Mouse (Mus musculus): ENCODE measurements around the gene Ncam2. TPM values are rescaled to one million over a fixed set of nuclear protein-coding genes. Genes with fewer than 3 reads are reported as not detected.
A peak's percentile ranks its signal among the peaks of the same experiment; 100 is the strongest.

The Ncam2 gene
- total RNA-seq, 1 experiment: 0.13 TPM

GRCm38 (mm10) chr16:81223841-81224240, 23.3 kb downstream of the Ncam2 start:
- no peaks in the 10 kb centered on the region for H3K36me3 ChIP-seq (ENCODE audit: control insufficient read depth, insufficient read depth, low read length, poor library complexity, severe bottlenecking)
- in situ Hi-C loops (cut with MboI; ENCODE audit: low sequenced_read_pairs in 2 of 2, unreplicated experiment in 2 of 2): no loop called here
- H3K9ac ChIP-seq (ENCODE audit: insufficient read depth, low read depth, low read length, poor library complexity, severe bottlenecking): no peak overlapping the region
- DNase-seq (ENCODE audit: low read depth, low spot score): no peak
- H3K4me1 ChIP-seq (ENCODE audit: control insufficient read depth in 2 of 2, insufficient read depth in 2 of 2, low read length in 2 of 2, poor library complexity in 1 of 2): no peaks in the 10 kb centered on the region
- H3K4me3 ChIP-seq (ENCODE audit: insufficient read depth in 1 of 2, low read depth in 1 of 2, low read length in 2 of 2, poor library complexity in 1 of 2, severe bottlenecking in 1 of 2): no peak overlapping the region
- H3K9me3 ChIP-seq (ENCODE audit: control insufficient read depth, insufficient read depth, low read depth, low read length): no peaks in the 10 kb centered on the region
- H3K27ac ChIP-seq (ENCODE audit: insufficient read depth, low read depth, low read length, poor library complexity, severe bottlenecking): no peak overlapping the region
- TF ChIP-seq CHD2 (IDR thresholded peaks at IDR 0.05; ENCODE audit: low read depth, low read length) (no peak), ZC3H11A (IDR thresholded peaks at IDR 0.05; ENCODE audit: borderline replicate concordance, low read depth, low read length) (no peak), ZNF384 (IDR thresholded peaks at IDR 0.05; ENCODE audit: low read depth, low read length) (peak; percentile 86)

GRCm38 (mm10) chr16:81224253-81224652, 23.8 kb downstream of the Ncam2 start:
- Histone ChIP-seq H3K4me1 (ENCODE audit: control insufficient read depth in 2 of 2, insufficient read depth in 2 of 2, low read length in 2 of 2, poor library complexity in 1 of 2) (no peaks in the 10 kb centered on the region), H3K36me3 (ENCODE audit: control insufficient read depth, insufficient read depth, low read length, poor library complexity, severe bottlenecking) (no peaks in the 10 kb centered on the region), H3K27ac (ENCODE audit: insufficient read depth, low read depth, low read length, poor library complexity, severe bottlenecking) (no peak overlapping the region), H3K9me3 (ENCODE audit: control insufficient read depth, insufficient read depth, low read depth, low read length) (no peaks in the 10 kb centered on the region), H3K4me3 (ENCODE audit: insufficient read depth in 1 of 2, low read depth in 1 of 2, low read length in 2 of 2, poor library complexity in 1 of 2, severe bottlenecking in 1 of 2) (no peak overlapping the region), H3K9ac (ENCODE audit: insufficient read depth, low read depth, low read length, poor library complexity, severe bottlenecking) (no peak overlapping the region)
- in situ Hi-C loops (cut with MboI; ENCODE audit: low sequenced_read_pairs in 2 of 2, unreplicated experiment in 2 of 2): no loop called here
- no peak for DNase-seq (ENCODE audit: low read depth, low spot score)
- TF ChIP-seq CHD2 (IDR thresholded peaks at IDR 0.05; ENCODE audit: low read depth, low read length) (no peak), HCFC1 (IDR thresholded peaks at IDR 0.05; ENCODE audit: borderline replicate concordance, insufficient read depth, low read length) (no peak)

- no peaks in the 10 kb centered on the region for H3K36me3 ChIP-seq (ENCODE audit: control insufficient read depth, insufficient read depth, low read length, poor library complexity, severe bottlenecking)
- no peak for TF ChIP-seq CHD2 (IDR thresholded peaks at IDR 0.05; ENCODE audit: low read depth, low read length)
- no peak for TF ChIP-seq MAFK (IDR thresholded peaks at IDR 0.05; ENCODE audit: insufficient read depth, low read depth, low read length)
- no peak for TF ChIP-seq ZNF384 (IDR thresholded peaks at IDR 0.05; ENCODE audit: low read depth, low read length)
- TF ChIP-seq HCFC1 (IDR thresholded peaks at IDR 0.05; ENCODE audit: borderline replicate concordance, insufficient read depth, low read length): no peak
- TF ChIP-seq ZC3H11A (IDR thresholded peaks at IDR 0.05; ENCODE audit: borderline replicate concordance, low read depth, low read length): no peak
- H3K4me1 ChIP-seq (ENCODE audit: control insufficient read depth in 2 of 2, insufficient read depth in 2 of 2, low read length in 2 of 2, poor library complexity in 1 of 2): no peaks in the 10 kb centered on the region
- no peak for DNase-seq (ENCODE audit: low read depth, low spot score)
- no peak overlapping the region for H3K4me3 ChIP-seq (ENCODE audit: insufficient read depth in 1 of 2, low read depth in 1 of 2, low read length in 2 of 2, poor library complexity in 1 of 2, severe bottlenecking in 1 of 2)
- no peaks in the 10 kb centered on the region for H3K9me3 ChIP-seq (ENCODE audit: control insufficient read depth, insufficient read depth, low read depth, low read length)
- H3K9ac ChIP-seq (ENCODE audit: insufficient read depth, low read depth, low read length, poor library complexity, severe bottlenecking): no peak overlapping the region
- H3K27ac ChIP-seq (ENCODE audit: insufficient read depth, low read depth, low read length, poor library complexity, severe bottlenecking): no peak overlapping the region
- in situ Hi-C loops (cut with MboI; ENCODE audit: low sequenced_read_pairs in 2 of 2, unreplicated experiment in 2 of 2): no loop called here
Measured at GRCm38 (mm10) chr16:81254875-81255274, 54.4 kb downstream of the Ncam2 start.

- H3K9ac ChIP-seq (ENCODE audit: insufficient read depth, low read depth, low read length, poor library complexity, severe bottlenecking): no peak overlapping the region
- no peak overlapping the region for H3K27ac ChIP-seq (ENCODE audit: insufficient read depth, low read depth, low read length, poor library complexity, severe bottlenecking)
- no peaks in the 10 kb centered on the region for H3K4me1 ChIP-seq (ENCODE audit: control insufficient read depth in 2 of 2, insufficient read depth in 2 of 2, low read length in 2 of 2, poor library complexity in 1 of 2)
- in situ Hi-C loops (cut with MboI; ENCODE audit: low sequenced_read_pairs in 2 of 2, unreplicated experiment in 2 of 2): no loop called here
- H3K4me3 ChIP-seq (ENCODE audit: insufficient read depth in 1 of 2, low read depth in 1 of 2, low read length in 2 of 2, poor library complexity in 1 of 2, severe bottlenecking in 1 of 2): no peak overlapping the region
- no peaks in the 10 kb centered on the region for H3K36me3 ChIP-seq (ENCODE audit: control insufficient read depth, insufficient read depth, low read length, poor library complexity, severe bottlenecking)
- no peaks in the 10 kb centered on the region for H3K9me3 ChIP-seq (ENCODE audit: control insufficient read depth, insufficient read depth, low read depth, low read length)
- DNase-seq (ENCODE audit: low read depth, low spot score): no peak
- no peak for TF ChIP-seq ZNF384 (IDR thresholded peaks at IDR 0.05; ENCODE audit: low read depth, low read length)
Measured at GRCm38 (mm10) chr16:81260429-81260828, 59.9 kb downstream of the Ncam2 start.

GRCm38 (mm10) chr16:81273597-81274360, 73.3 kb downstream of the Ncam2 start:
- H3K4me3 ChIP-seq (ENCODE audit: insufficient read depth in 1 of 2, low read depth in 1 of 2, low read length in 2 of 2, poor library complexity in 1 of 2, severe bottlenecking in 1 of 2): no peak overlapping the region
- H3K9ac ChIP-seq (ENCODE audit: insufficient read depth, low read depth, low read length, poor library complexity, severe bottlenecking): no peak overlapping the region
- H3K4me1 ChIP-seq (ENCODE audit: control insufficient read depth in 2 of 2, insufficient read depth in 2 of 2, low read length in 2 of 2, poor library complexity in 1 of 2): no peaks in the 10 kb centered on the region
- H3K27ac ChIP-seq (ENCODE audit: insufficient read depth, low read depth, low read length, poor library complexity, severe bottlenecking): no peak overlapping the region
- in situ Hi-C loops (cut with MboI; ENCODE audit: low sequenced_read_pairs in 2 of 2, unreplicated experiment in 2 of 2): no loop called here
- no peak for TF ChIP-seq HCFC1 (IDR thresholded peaks at IDR 0.05; ENCODE audit: borderline replicate concordance, insufficient read depth, low read length)
- no peak for TF ChIP-seq CHD2 (IDR thresholded peaks at IDR 0.05; ENCODE audit: low read depth, low read length)
- no peak for TF ChIP-seq ZNF384 (IDR thresholded peaks at IDR 0.05; ENCODE audit: low read depth, low read length)
- TF ChIP-seq MAFK (IDR thresholded peaks at IDR 0.05; ENCODE audit: insufficient read depth, low read depth, low read length): no peak
- no peak for TF ChIP-seq ZC3H11A (IDR thresholded peaks at IDR 0.05; ENCODE audit: borderline replicate concordance, low read depth, low read length)
- DNase-seq (ENCODE audit: low read depth, low spot score): no peak
- no peaks in the 10 kb centered on the region for H3K9me3 ChIP-seq (ENCODE audit: control insufficient read depth, insufficient read depth, low read depth, low read length)
- no peaks in the 10 kb centered on the region for H3K36me3 ChIP-seq (ENCODE audit: control insufficient read depth, insufficient read depth, low read length, poor library complexity, severe bottlenecking)

Data from ES-E14 (cell line).